Mouse (Mus musculus) MEL-GATA-1-ER (cell line): ENCODE data around the gene Chst8.

Source experiments
- DNase-seq: peaks from one replicate; pipeline ENCODE4 v3.0.0-alpha.2; 2012; ENCODE audit warnings: low read depth; ENCODE audit errors: extremely low read depth

The Chst8 gene

DNA sequence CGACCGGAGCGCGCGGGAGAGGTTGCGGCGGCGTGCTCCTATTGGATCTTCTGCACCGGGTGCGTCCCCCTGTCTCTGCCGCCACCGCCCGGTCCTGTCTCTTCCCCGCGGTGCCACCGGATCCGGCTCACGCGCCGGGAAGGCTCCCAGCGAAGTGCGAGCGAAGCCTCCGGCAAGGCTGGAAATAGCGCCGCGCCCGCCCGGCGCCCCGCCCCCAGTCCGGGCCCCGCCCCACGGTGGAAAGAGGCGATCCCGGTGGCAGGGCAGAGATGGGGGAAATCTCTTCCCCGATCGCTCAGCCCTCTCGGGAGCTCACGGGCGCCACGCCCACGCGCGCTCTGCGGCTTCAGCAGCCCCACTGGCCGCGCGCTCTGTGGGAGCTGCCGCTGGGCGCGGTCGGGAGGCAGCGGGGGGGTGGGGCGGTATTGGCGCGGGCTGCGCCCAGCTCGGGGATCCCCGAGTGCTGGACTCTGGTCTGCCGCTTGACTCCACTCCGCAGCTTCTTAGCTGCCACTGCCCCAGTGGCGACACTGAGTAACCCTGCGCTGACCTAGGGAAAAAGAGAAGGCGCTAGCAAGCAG, at the start of gene Chst8:
Gene Chst8, minus strand, starts transcription at position 181 of the 581 bp plus-strand sequence.
- DNase-seq: no peak

DNA sequence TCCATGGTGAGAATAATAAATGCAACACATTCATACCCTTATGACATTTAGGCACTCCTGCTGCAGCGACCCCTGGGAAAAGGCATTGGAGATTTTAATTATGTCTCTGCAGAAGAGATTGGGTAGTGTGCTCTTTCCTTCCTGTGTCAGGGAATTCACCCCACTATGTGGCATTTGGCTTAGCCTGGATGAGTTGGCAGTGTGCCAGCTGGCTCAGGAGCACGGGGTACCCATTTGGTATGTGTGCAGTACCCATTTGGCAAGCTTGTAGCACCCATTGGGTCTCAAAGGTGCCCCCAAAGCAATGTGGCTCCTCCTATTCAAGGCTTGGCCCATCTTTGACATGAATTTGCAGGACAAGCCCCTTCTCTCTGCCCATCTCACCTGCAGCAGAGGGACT, 45.8 kb upstream of the Chst8 start:
- no peak for DNase-seq

DNA sequence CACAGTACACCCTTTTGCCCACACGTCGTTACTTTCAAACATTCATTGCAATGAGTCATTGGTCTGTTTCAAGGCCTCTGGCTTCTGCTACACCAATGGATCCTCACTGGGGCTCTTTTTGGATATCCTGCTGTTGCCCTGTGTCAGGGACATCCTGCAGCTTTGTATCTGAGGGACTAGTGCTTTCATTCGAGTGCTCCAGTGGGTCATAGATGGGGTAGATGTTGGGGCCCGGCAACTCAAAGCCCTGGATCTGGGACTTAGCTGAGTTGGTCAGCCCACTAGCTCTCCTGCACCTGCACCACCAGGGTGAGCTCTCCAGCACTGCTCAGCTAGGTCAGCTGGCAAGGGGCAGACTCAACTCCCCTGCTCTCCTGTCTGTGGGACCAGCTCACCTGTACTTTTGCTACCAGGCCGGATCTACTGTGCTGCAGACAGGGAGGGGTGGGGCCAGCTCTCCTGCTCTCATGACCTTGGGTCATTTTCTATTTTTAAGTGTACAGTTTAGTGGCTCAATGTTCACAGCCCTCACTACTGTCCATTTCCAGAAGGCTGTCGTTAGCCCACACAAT, 42.4 kb upstream of the Chst8 start:
- DNase-seq: no peak

DNA sequence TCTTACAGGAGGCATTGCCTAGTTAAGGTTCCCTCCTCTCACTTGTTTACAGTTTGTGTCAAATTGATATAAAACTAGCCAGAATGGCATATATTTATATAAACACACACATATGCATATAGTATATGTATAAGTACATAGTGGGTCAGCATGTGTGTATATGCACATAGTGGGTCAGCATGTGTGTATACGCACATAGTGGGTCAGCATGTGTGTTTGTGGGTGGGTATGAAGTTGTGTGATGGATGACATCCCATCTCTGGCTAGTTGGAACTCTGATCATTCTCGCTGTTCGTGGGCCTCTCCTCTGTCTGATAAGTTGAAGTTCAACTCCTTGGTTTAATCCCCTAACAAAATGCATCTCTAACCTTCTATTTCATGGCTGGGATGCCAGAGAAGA, 40.9 kb upstream of the Chst8 start:
- DNase-seq: no peak

DNA sequence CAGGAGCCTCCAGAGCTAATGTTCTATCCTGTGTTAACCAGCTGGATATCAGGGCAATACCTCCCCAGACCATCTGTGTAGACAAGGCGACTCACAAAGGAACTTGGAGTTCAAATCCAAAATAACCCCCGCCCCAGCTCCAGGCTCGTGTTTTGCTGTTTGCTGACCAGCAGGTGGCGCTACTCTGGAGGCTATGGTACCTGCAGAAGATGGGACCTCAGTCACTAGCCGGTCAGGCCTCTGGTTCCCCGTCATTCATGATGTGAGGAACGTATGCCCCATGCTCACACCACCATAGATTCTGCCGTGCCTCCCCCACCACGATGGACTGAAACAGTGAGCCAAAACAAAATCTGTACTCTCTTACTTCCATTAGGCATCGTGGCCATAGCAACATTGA, 37.1 kb upstream of the Chst8 start:
- DNase-seq: no peak

DNA sequence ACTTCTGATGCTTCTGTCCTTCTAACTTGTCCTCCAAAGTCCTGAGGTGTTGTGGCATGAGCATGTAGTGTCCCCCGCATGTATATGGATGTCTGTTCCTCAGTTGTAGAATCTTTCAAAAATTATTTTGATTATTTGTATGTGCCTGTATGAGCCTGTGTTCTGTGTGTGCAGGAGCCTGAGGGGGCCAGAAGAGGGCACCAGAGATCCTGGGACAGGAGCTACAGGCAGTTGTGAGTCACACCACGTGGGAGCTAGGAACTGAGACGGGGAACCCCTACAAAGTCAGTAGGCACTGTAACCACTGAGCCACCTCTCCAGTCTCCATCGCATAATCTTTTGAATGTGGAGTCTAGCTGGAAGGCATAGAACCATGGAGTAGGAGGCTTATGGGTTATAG, 36.3 kb upstream of the Chst8 start:
- no peak for DNase-seq

DNA sequence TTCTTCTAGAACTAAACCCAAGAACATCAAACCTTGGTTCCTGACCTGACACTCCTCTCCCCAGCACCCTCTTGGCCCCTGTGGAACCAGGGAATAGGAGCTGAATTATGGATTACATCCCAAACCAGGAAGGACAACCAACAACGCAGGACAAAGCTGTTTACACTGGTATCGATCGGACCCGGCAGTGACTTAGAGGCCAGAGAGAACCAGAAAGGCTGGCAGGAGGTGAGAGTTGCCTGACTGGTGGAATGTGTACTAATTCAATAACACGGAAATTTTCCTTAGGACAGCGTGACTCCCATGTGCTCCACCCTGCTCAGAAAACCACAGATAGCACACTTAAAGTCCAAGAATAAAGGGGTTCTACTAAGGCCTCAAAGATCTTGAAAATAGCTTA, 35.4 kb upstream of the Chst8 start:
- no peak for DNase-seq

DNA sequence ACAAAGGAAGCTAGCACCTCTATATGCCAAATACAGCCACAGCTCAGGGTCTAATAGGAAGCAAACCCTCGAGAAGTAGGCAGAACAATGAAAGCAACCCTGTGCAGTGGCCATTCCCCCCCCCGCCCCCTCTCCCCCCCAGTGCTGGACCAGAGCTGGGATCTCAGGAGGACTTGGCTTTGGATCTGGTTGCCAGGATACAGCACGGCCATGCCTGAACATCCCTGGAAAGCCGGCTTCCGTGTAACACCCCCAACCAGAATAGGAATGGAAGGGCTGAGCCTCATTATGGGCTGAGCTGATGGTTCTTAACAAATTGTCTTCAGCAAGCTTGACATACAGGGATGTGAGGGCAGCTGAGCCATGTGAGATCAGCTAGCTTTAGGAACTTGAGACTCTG, 34.9 kb upstream of the Chst8 start:
- no peak for DNase-seq

DNA sequence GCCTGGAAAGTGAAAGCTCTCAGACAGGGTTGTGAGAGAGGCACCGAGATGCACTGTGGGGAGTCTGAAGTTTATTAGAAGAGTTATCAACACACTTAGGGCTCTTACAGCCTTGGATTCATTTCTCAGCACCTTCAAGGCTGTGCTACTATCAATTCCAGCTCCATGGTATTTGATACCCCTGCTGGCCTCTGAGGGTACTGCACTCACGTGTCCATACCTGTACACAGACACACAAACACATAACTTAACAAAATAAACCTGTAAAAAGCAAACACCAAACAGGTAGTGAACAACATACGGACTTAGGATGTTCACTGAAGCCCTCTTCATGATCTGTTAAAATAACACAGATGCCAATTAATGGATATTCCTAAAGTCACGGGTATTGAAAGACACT, 26.2 kb upstream of the Chst8 start:
- no peak for DNase-seq

DNA sequence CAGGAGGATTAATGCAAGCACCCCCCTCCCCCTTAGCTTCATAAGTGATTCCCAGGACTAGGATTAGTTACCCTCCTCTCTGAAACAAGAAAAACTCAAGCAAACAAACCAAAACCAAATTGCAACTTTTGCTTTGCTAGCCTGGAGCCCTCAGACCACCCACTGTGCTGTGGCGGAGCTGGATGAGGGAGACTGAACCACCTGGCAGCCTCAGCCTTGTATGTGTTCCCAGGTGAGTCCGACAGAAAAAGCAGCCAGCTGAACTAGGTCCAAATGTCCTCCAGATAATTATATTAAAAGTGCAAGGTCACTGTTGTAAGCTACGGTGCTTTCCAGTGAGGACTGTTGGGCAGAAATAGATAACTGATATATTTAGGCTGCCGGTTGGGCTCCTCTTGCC, 25.7 kb upstream of the Chst8 start:
- DNase-seq: no peak

DNA sequence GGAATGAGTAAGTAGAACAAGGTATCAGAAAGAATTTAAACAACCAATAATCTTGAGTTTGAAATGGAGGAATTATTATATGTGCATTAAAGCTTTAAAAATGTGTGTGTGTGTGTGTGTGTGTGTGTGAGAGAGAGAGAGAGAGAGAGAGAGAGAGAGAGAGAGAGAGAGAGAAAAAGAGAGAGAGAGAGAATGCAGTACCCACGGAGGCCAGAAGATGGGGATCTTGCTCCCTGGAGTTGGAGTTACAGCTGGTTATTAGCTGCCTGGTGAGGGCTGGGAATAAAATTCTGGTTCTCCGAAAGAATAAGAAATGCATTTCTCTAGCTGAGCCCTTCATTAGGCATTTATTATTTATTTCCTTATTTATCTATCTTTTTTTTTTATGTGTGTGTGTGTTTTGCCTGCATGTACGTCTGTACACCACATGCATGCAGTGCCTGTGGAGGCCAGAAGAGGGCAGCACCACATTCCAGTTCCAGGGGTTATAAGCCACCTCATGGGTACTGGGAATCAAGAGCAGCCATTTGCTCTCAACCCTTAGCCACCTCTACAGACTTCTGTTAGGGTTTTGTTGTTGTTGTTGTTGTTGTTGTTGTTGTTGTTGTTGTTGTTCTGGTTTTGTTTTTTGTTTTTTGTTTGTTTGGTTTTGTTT, 13.9 kb upstream of the Chst8 start:
- DNase-seq: peak; percentile 8

DNA sequence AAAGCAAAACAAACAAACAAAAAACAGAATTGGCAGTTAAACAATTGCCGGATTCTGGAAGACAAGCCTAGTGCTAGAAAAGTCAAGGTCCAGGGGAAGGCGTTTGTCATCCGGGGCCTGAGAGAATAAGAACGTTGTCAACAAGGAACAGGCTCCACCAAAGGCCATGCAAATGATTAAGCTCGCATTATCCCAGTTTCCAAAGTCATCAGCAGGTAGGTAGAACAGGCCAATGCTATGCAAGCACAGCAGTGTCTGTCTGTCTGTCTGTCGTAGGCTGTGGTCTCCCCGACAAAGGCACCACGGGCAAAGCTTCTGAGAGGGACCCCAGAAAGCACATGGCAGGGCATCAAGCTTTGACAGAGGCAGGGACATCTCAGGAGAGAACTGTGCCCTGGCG, 9.1 kb upstream of the Chst8 start:
- DNase-seq: no peak

DNA sequence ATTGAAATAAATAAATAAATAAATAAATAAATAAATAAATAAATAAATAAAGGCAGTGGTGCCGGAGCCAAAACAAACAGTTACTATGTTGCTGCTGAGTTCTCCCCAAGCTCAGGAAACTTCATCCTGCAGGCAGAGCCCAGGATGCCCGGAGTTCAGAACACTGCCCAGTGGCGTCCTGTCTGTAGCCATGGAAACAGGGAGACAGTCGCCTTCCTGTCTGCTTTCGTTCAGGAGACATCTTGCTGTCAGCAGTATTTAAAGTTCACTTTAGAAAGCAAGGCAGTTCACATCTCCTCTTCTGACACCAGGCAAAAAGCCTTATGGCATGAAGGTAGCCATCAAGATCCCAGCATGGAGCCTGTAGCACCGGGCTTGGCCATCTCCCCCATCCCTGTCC, 8.0 kb upstream of the Chst8 start:
- DNase-seq: no peak

DNA sequence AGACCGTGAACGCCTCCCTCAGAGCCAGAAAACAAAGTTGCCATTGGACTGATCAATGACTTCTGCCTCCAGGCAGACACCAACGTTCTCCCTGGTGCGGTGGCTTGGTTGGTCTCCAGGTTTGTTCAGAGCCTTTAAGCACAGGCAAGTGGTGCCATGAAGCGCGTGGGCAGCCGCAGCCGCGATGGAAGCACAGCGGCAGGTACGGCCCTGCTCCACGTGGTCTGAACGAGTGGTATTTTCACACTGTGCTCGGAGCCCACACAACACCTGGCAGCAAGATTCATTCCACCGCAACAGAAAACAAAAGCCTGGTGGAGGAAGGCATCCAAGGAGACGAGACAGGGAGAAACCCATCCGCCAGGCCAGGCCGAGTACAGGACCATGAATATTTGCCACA, 7.3 kb upstream of the Chst8 start:
- no peak for DNase-seq

DNA sequence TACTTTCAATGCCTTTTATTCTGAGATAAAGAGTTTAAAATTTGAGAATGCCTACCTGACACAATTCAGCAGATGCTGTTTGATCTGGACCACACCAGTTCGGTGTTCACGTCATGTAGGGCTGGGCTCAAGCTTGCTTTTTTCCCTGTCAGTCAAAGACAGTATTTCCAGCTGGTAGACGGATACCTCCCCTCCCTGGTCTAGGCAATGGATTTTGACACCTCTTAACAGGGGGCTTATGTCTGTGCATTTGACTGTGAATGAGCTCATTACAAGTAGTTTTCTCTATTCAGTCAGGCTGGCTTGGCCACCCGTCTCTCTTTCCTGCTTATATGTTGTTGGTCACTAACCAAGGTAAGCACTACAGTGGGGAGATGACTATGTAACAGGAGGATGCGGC, 6.1 kb upstream of the Chst8 start:
- no peak for DNase-seq

DNA sequence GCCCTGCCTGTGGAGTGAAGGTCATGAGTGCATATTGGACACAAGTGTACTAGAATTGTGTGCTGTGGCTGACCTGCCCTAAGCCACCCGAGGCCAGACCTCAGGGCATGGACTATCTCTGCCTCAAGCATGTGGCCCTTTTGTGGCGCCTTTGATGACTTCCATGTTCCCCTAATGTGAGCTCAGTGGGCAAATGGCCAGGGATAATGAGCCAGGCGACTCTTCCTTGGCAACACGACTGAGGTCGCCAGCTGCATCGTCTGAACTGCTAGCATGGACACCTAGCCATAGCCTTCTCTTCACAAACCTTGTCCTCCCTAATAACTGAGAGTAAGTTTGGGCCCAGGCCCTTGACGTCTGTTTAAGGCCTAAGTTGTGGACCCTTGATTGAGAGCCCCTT, 4.5 kb upstream of the Chst8 start:
- DNase-seq: no peak

DNA sequence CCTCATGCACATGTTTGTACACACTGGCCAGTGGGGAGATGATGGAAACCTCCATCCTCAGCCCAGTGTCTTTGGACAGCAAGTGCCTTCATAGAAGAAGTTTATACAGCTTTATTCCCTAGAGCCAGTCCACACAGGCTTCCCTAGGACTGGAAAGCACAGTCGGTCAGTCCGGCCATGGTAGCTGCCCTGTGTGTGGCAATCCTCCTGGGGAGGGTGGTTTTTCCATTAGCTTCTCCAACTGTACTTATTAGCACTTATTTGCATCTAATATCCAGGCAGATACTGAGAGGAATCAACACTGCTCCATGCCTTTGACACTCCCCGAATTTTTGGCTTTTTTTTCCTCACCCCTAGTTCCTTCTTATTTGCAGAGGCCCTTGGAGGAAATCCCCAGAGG, 2.3 kb upstream of the Chst8 start:
- no peak for DNase-seq

DNA sequence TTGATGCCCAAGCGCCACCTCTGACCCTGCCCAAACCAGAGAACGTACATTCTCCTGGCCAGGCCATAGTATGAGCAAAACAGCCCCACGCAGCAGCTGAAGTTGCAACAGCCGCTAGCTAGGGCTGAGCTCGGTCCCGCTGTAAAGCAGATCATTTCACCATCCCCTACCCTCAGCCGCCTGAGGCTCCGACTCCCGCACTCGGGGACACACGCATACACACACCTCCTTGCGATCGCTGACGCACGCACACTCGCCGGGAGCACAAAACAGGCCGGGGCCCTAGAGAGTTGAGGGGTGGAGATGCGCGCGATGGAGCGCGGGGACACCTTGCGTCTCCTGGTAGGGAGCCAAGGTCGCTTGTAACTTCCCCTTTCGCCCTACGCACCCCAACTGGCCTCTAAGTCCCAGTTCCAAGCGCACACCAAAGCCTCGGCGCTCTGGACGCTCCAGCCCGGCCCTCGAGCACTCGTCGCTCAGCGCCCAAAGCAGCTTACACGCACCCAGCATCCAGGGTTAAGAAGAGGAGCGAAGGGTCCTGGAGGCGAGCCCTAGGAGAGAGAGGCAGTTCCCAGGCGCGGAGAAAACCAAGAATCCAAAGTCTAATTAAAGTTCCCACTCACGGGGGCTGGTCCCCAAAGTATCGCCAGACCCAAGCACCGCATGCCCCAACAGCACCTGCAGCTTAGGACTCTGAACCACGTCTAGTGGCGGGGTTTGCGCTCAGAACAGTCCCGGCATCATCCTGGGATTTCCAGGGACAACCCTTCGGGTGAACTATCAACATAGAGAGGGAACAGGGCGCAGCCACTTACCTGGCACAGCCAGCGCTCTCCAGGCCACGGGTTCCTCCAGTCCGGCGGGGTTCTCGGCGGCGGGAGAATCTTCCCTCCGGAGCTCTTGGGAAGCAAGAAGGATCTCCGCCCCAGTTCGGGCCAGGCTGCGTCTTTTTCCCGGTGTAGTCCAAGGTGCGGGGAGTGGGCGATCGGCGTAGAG, 682 bp downstream of the Chst8 start:
- DNase-seq: no peak

DNA sequence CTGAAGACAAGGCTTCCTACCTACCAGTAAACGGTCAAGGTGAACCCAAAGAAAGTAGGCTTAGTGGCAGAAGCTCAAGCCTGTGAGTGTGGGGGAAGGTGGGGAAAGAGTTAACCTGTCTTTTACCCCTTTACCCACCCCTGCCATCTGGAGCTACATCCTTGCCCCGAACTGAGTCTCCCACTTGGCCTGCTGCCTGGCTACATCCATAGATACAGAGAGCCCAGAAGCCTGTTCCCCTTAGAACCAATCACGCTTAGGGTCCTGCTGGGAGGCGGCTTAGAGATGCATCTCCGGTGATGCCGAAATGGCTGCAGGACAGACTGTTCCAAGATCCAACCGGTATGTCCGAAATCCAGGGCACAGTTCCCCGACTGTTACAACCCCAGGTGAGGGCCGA, 1.5 kb downstream of the Chst8 start:
- DNase-seq: no peak

DNA sequence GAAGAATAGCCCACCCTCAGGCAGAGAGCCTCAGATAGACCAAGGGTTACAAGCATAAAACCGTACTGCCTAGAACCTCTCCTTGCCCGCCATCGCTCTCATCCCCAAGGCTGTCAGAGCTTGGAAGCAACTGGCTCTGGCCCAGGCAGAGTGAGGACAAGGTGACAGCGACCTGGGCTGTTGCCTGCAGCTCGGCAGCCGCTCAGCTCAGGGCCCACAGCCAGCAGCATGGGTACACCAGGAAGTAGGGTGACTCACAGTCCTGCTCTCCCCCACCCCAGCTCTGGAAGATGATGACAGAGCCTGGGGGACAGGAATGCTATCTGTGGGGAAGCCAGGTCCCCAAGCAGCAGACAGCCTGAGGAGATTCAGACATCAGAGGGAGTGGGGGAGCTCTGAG, 6.2 kb downstream of the Chst8 start:
- no peak for DNase-seq

DNA sequence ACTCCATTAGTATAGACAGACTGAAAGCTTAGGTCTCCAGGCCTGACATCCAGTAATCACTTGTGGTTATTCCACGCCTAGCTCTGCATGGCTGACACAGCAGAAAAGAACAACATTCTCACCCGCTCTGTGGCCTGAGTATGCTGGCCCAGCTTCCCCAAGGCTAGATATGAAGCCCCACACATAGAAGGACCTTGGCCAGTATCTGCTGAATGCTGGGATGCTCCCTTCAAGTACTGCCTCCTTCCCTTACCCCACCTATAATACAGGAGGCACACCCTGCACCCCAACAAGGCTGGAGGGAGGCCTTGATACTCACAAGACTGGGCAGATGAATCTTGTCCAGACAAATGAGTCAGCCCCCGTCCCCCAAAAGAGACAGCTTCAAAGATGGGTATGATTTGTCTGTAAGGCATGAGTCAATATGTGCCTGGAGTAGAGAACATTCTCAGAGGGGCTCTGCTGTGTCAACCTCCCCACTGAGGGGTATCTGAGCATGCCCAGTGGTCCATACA, 6.8 kb downstream of the Chst8 start:
- DNase-seq: no peak

DNA sequence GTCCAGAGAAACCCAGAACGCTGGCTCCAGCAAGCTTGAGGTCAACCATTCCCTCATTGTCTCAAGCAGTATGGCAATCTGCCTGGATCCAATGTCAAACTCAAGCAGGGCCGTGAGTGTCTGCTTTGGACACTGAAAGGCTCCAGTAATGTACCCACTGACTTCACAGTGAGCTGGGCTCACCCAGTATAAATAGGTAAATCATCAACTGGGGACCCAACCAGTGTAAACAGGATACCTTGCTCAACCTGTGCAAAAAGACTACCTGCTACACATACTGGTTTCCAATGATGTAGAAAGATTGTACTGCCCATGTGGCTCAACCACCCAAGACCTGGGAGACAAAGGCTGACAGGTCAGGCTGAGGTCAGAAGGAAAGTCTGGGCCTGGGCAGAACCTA, 7.5 kb downstream of the Chst8 start:
- no peak for DNase-seq
